Mouse (Mus musculus) embryonic fibroblast, embryonic 13.5 days (primary cell): Measurements from ENCODE around the gene Rhoa.
"Not testable (repeated sequence)": the region's sequence is repeated elsewhere in the genome, so short reads cannot be mapped to it uniquely, and the experiment has no call there.

Experiments used
- CTCF ChIP-seq: IDR thresholded peaks from 2 replicates; pipeline ENCODE4 v1.5.1; 2011; ENCODE audit warnings: mild to moderate bottlenecking, control low read depth, low read length, moderate library complexity, borderline replicate concordance; ENCODE audit not compliant: insufficient read depth
- POLR2A ChIP-seq: IDR thresholded peaks from 2 replicates; pipeline ENCODE4 v1.6.1; 2011; ENCODE audit warnings: low read depth, mild to moderate bottlenecking, control low read depth, low read length, moderate library complexity

DNA sequence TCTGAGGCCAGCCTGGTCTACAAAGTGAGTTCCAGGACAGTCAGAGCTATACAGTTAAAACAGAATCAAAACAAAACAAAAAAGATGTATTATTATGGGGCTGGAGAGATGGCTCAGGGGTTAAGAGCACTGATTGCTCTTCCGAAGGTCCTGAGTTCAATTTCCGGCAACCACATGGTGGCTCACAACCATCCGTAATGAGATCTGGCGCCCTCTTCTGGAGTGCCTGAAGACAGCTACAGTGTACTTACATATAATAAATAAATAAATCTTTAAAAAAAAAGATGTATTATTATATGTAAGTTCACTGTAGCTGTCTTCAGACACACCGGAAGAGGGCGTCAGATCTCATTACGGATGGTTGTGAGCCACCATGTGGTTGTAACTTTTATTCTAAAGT is 16.1 kb downstream of the Rhoa start:
- TF ChIP-seq CTCF, POLR2A: not testable (repeated sequence)
